Mouse (Mus musculus) lung, postnatal 4 days (tissue): ENCODE measurements around the gene Gm21797.
"Not testable (repeated sequence)": the region's sequence is repeated elsewhere in the genome, so short reads cannot be mapped to it uniquely, and the experiment has no call there.

Experiments used
- DNase-seq, 2 experiments: peaks; one replicate each; pipeline ENCODE4 v3.0.0; 2021

Gene Gm21797

GRCm38 (mm10) chrY:40775665-40776064 lies at the start of gene Gm21797:
Gene Gm21797 (minus strand): TSS chrY:40775765.
- DNase-seq = not testable (repeated sequence)

DNA sequence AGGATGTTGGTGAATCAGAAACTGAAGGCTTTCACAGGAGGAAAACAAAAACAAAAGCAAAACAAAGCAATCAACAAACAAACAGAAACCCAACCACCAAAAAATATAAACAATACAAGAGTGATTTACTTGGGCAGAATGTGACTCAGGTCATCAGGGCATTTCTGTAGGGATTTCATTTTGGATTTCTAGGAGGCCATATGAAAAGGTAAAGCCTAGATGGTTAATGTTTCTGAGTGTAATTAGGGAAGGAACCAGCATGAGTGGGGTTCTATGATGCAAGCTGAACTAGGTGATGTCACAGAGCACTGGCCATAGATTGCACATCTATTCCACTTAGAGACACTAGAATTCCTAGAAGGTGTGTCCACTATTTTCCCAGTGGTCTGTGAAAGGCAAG lies 29.0 kb upstream of the Gm21797 start, which contains the start of gene Gm20795:
Gm20795 (plus strand) TSS at position 301 of the 400 bp plus-strand sequence.
- DNase-seq = not testable (repeated sequence)
